Mouse (Mus musculus) erythroblast, embryonic 14.5 days (primary cell): Measurements from ENCODE around the gene Mif.

ENCODE experiments used
- GATA1 ChIP-seq: IDR thresholded peaks from 2 replicates; pipeline ENCODE4 v1.6.1; 2012; ENCODE audit warnings: low read length, inconsistent platforms, mixed read lengths
- TAL1 ChIP-seq: IDR thresholded peaks from 3 replicates; pipeline ENCODE4 v1.6.1; 2012; ENCODE audit warnings: low read length, inconsistent platforms, mixed read lengths

DNA sequence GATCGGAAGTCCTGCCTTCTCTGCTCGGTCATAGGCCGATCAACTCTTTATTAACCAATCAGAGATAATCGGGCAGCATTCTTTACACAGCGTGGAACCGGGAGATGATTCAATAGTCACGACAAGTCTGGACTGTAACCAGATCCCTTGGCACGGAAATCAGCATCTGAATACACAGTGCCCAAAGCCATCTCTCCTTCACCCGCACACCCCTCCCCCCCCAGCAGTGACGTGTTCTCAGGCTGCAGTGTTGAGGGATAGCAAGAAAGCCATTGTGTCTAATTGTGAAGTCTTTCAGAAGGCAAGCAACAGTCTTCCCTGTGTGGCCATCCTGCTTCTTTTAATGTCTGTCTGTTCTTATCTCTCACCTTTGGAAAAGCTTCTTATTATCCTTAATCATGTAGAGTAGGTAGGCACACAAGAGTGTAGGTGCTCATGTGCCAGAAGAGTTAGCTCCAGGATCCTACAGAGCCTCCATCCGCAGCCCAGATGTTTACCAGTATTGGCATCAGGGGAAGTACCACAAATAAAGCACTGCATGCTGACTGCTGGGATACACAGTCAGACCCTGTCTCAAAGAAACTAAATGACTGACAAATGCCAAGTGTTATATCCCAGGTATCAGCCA is 13.0 kb upstream of the Mif start:
- TF ChIP-seq GATA1 (no peak), TAL1 (no peak)
